Mouse (Mus musculus): ENCODE measurements around the gene Wfdc21.

GRCm38 (mm10) chr11:83743525-83743924 lies 3.2 kb upstream of the Wfdc21 start:
- no peak for TF ChIP-seq CTCF (IDR thresholded peaks at IDR 0.05; ENCODE audit: low read depth)
- no peak for TF ChIP-seq EP300 (optimal IDR thresholded peaks at IDR 0.05)
